Mouse (Mus musculus): ENCODE results near the gene Clk2. TPM values are rescaled to one million over a fixed set of nuclear protein-coding genes. Genes with fewer than 3 reads are reported as not detected.

Clk2 gene
- polyA plus RNA-seq (2012; rRNA removed; ENCODE audit: low replicate concordance) = 52.1 and 101 TPM in 2 replicates

GRCm38 (mm10) chr3:89164506-89165267 is at the start of gene Clk2:
TSS of gene Clk2 (plus strand) at chr3:89164795.

GRCm38 (mm10) chr3:89135958-89136357 is 28.6 kb upstream of the Clk2 start, which contains the start of gene Pklr:
TSS of gene Pklr (plus strand) at chr3:89136142.

GRCm38 (mm10) chr3:89159616-89160344 is 4.8 kb upstream of the Clk2 start, which contains the start of gene Hcn3:
TSS of gene Hcn3 (minus strand) at chr3:89160196.

GRCm38 (mm10) chr3:89177242-89178106 is 12.9 kb downstream of the Clk2 start, which contains the start of gene Scamp3:
TSS of gene Scamp3 (plus strand) at chr3:89177473.

GRCm38 (mm10) chr3:89183058-89183958 is 18.7 kb downstream of the Clk2 start, which contains the start of gene Fam189b:
TSS of gene Fam189b (plus strand) at chr3:89183143.

GRCm38 (mm10) chr3:89202253-89203141 is 37.9 kb downstream of the Clk2 start, which contains the start of gene Gba:
TSS of gene Gba (plus strand) at chr3:89202928.

GRCm38 (mm10) chr3:89214681-89215411 is 50.3 kb downstream of the Clk2 start, which contains the start of gene Thbs3:
TSS of gene Thbs3 (plus strand) at chr3:89215180.

Other genes with a start within 250 kb of the Clk2 start
- gene Ash1l, start 214.2 kb upstream of the Clk2 start, polyA plus RNA-seq (2012; rRNA removed; ENCODE audit: low replicate concordance) = 9.7 and 15.2 TPM in 2 replicates
- gene Dap3, start 213.6 kb upstream of the Clk2 start, polyA plus RNA-seq (2012; rRNA removed; ENCODE audit: low replicate concordance) = 57.8 and 63.5 TPM in 2 replicates
- 34.6 and 53.0 TPM in 2 replicates for gene Rusc1, start 71.5 kb upstream of the Clk2 start, polyA plus RNA-seq (2012; rRNA removed; ENCODE audit: low replicate concordance)
- gene Gm43738, start 63.7 kb upstream of the Clk2 start, polyA plus RNA-seq (2012; rRNA removed; ENCODE audit: low replicate concordance) = not detected in 2 replicates
- gene Fdps, start 62.8 kb upstream of the Clk2 start, polyA plus RNA-seq (2012; rRNA removed; ENCODE audit: low replicate concordance) = 79.2 and 117 TPM in 2 replicates
- gene Pklr, start 28.7 kb upstream of the Clk2 start, polyA plus RNA-seq (2012; rRNA removed; ENCODE audit: low replicate concordance) = 1.9 TPM in 1 of 2 replicates, not detected in the other
- gene Hcn3, start 4.6 kb upstream of the Clk2 start, polyA plus RNA-seq (2012; rRNA removed; ENCODE audit: low replicate concordance) = 0.11 and 1.8 TPM in 2 replicates
- 176 and 177 TPM in 2 replicates for gene Scamp3, start 12.7 kb downstream of the Clk2 start, polyA plus RNA-seq (2012; rRNA removed; ENCODE audit: low replicate concordance)
- 30.0 and 81.4 TPM in 2 replicates for gene Fam189b, start 18.3 kb downstream of the Clk2 start, polyA plus RNA-seq (2012; rRNA removed; ENCODE audit: low replicate concordance)
- 119 and 134 TPM in 2 replicates for gene Gba, start 38.1 kb downstream of the Clk2 start, polyA plus RNA-seq (2012; rRNA removed; ENCODE audit: low replicate concordance)
- gene Thbs3, start 50.4 kb downstream of the Clk2 start, polyA plus RNA-seq (2012; rRNA removed; ENCODE audit: low replicate concordance) = 55.5 and 268 TPM in 2 replicates
- gene Mtx1, start 62.3 kb downstream of the Clk2 start, polyA plus RNA-seq (2012; rRNA removed; ENCODE audit: low replicate concordance) = 170 and 192 TPM in 2 replicates
- 2.8 and 52.8 TPM in 2 replicates for gene Muc1, start 64.3 kb downstream of the Clk2 start, polyA plus RNA-seq (2012; rRNA removed; ENCODE audit: low replicate concordance)
- 112 and 194 TPM in 2 replicates for gene Krtcap2, start 81.2 kb downstream of the Clk2 start, polyA plus RNA-seq (2012; rRNA removed; ENCODE audit: low replicate concordance)
- gene Trim46, start 81.5 kb downstream of the Clk2 start, polyA plus RNA-seq (2012; rRNA removed; ENCODE audit: low replicate concordance) = 5.0 and 16.6 TPM in 2 replicates
- gene Dpm3, start 94.6 kb downstream of the Clk2 start, polyA plus RNA-seq (2012; rRNA removed; ENCODE audit: low replicate concordance) = 369 and 505 TPM in 2 replicates
- gene Slc50a1, start 105.8 kb downstream of the Clk2 start, polyA plus RNA-seq (2012; rRNA removed; ENCODE audit: low replicate concordance) = 187 and 197 TPM in 2 replicates
- 42.8 and 59.6 TPM in 2 replicates for gene Efna1, start 116.3 kb downstream of the Clk2 start, polyA plus RNA-seq (2012; rRNA removed; ENCODE audit: low replicate concordance)
- 0.56 and 5.8 TPM in 2 replicates for gene Efna3, start 158.2 kb downstream of the Clk2 start, polyA plus RNA-seq (2012; rRNA removed; ENCODE audit: low replicate concordance)
- gene Efna4, start 173.2 kb downstream of the Clk2 start, polyA plus RNA-seq (2012; rRNA removed; ENCODE audit: low replicate concordance) = 3.7 and 48.7 TPM in 2 replicates
- gene Adam15, start 185.2 kb downstream of the Clk2 start, polyA plus RNA-seq (2012; rRNA removed; ENCODE audit: low replicate concordance) = 211 and 374 TPM in 2 replicates
- 2.2 and 6.3 TPM in 2 replicates for gene Dcst2, start 197.2 kb downstream of the Clk2 start, polyA plus RNA-seq (2012; rRNA removed; ENCODE audit: low replicate concordance)
- gene Dcst1, start 200.5 kb downstream of the Clk2 start, polyA plus RNA-seq (2012; rRNA removed; ENCODE audit: low replicate concordance) = 1.1 and 4.6 TPM in 2 replicates
- 69.1 and 111 TPM in 2 replicates for gene Zbtb7b, start 230.0 kb downstream of the Clk2 start, polyA plus RNA-seq (2012; rRNA removed; ENCODE audit: low replicate concordance)
- gene Lenep, start 238.0 kb downstream of the Clk2 start, polyA plus RNA-seq (2012; rRNA removed; ENCODE audit: low replicate concordance) = 0.24 TPM in 1 of 2 replicates, not detected in the other
- gene Flad1, start 247.1 kb downstream of the Clk2 start, polyA plus RNA-seq (2012; rRNA removed; ENCODE audit: low replicate concordance) = 62.8 and 93.5 TPM in 2 replicates

Measured in subcutaneous adipose tissue, adult 2 months (tissue).